In the genomic region with DNA sequence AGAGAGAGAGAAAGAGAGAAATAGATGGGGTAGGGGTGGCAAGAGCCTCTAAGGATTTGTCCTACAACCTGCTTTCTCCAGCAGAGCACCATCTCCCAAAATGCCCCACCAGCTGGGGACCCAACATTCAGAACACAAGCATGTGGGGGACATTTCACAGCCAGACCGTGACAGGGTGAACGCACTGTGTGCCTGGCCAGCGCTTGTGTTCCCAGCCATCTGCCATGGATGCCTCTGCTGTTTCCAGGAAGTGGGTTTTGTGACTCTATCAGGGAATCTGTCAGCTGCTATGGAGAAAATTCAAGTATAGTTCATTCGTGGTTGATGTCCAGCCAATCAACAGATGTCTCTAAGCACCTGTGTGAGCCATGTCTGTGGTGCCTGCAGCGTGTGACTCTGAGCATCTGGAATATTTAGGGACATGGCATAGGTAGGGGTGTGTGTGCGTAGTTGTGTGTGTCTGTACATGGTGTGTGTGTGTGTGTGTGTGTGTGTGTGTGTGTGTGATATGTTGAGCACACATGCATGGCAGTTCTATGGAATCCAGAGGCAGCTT, we compare ENCODE assay signal across 24 mouse cellular contexts. TPM values are rescaled to one million over a fixed set of nuclear protein-coding genes. Genes with fewer than 3 reads are reported as not detected.
A peak's percentile ranks its signal among the peaks of the same experiment; 100 is the strongest.
DNase-seq lines count a peak whose midpoint lies in the region; ATAC-seq and TF ChIP-seq lines count a peak whose summit lies in the region.
"Had no signal": no experiment of that assay in that cellular context is flagged by ENCODE, and none has a peak within 500 bp of the region (broad histone marks: within the 10 kb centered on the region; RNA-seq: fewer than 3 reads in every experiment).

No protein-coding gene starts in this region.

- no peaks in the 10 kb centered on the region for H3K4me1 ChIP-seq in forebrain, postnatal 0 days (ENCODE audit: insufficient read depth)
- no peaks in the 10 kb centered on the region for H3K4me1 ChIP-seq in forebrain, embryonic 13.5 days
- no peaks in the 10 kb centered on the region for H3K4me1 ChIP-seq in midbrain, postnatal 0 days (ENCODE audit: insufficient read depth, low read length)
- H3K4me1 ChIP-seq: midbrain, embryonic 12.5 days; neural tube, embryonic 12.5 days had no signal

- peak; percentile 48 for ATAC-seq in forebrain, postnatal 0 days
- ATAC-seq in forebrain, embryonic 13.5 days, result no peak
- no peak for ATAC-seq in midbrain, postnatal 0 days (ENCODE audit: low FRiP score)
- ATAC-seq: forebrain, embryonic 16.5 days; intestine, postnatal 0 days; Patski had no signal

- H3K9ac ChIP-seq in forebrain, postnatal 0 days, result no peak overlapping the region
- H3K9ac ChIP-seq in forebrain, embryonic 13.5 days, result no peak overlapping the region
- H3K9ac ChIP-seq in midbrain, postnatal 0 days (replicated peaks; ENCODE audit: low read length, poor library complexity, severe bottlenecking), result no peak overlapping the region
- H3K9ac ChIP-seq: heart, embryonic 12.5 days; limb, embryonic 15.5 days; liver, embryonic 14.5 days; midbrain, embryonic 12.5 days; neural tube, embryonic 12.5 days had no signal

- TF ChIP-seq CTCF in forebrain, postnatal 0 days (IDR thresholded peaks at IDR 0.05; ENCODE audit: low read depth), result no peak
- TF ChIP-seq CTCF in midbrain, postnatal 0 days (IDR thresholded peaks at IDR 0.05), result no peak

- peak; percentile 22 for DNase-seq in forebrain, postnatal 0 days
- peak; percentile 44 for DNase-seq in layer of hippocampus, adult 11-12 months (ENCODE audit: low spot score)
- DNase-seq in layer of hippocampus, adult 9-10 months (ENCODE audit: low spot score), result no peak
- DNase-seq in Muller cell, postnatal 12 days (ENCODE audit: inconsistent ontology term), result peak; percentile 32
- DNase-seq in layer of hippocampus, postnatal 10 days (ENCODE audit: low spot score in 2 of 2), result peak; percentile 52 to 61
- DNase-seq in midbrain, postnatal 0 days (ENCODE audit: low spot score), result no peak
- DNase-seq: adrenal gland, adult 2 months; cerebellum, adult 18-20 months; gastrocnemius, postnatal 36 days; kidney, postnatal 4 days; left cerebral cortex, postnatal 4 days; lung, postnatal 10 days; right cerebral cortex, postnatal 25 days; thymus, postnatal 25 days had no signal

- H3K4me2 ChIP-seq in forebrain, postnatal 0 days (ENCODE audit: low read depth), result no peak overlapping the region
- no peak overlapping the region for H3K4me2 ChIP-seq in forebrain, embryonic 13.5 days
- no peak overlapping the region for H3K4me2 ChIP-seq in midbrain, postnatal 0 days (ENCODE audit: low read depth, low read length, poor library complexity, severe bottlenecking)
- H3K4me2 ChIP-seq: heart, embryonic 12.5 days; limb, embryonic 15.5 days; midbrain, embryonic 12.5 days; neural tube, embryonic 12.5 days had no signal

- 73% methylated on average over 6 of the region's 6 CpGs for WGBS in forebrain, postnatal 0 days
- WGBS in forebrain, embryonic 13.5 days, result 88% methylated on average over 6 of the region's 6 CpGs
- 84% methylated on average over 6 of the region's 6 CpGs for WGBS in midbrain, postnatal 0 days

- H3K36me3 ChIP-seq in forebrain, postnatal 0 days (ENCODE audit: insufficient read depth), result no peaks in the 10 kb centered on the region
- H3K36me3 ChIP-seq in forebrain, embryonic 13.5 days (ENCODE audit: poor library complexity, severe bottlenecking), result no peaks in the 10 kb centered on the region
- H3K36me3 ChIP-seq in midbrain, postnatal 0 days (ENCODE audit: insufficient read depth, low read length), result no peaks in the 10 kb centered on the region
- H3K36me3 ChIP-seq: heart, embryonic 12.5 days; hindbrain, embryonic 10.5 days; limb, embryonic 15.5 days; midbrain, embryonic 12.5 days; neural tube, embryonic 12.5 days had no signal

- no peaks in the 10 kb centered on the region for H3K9me3 ChIP-seq in forebrain, postnatal 0 days (ENCODE audit: low read length)
- H3K9me3 ChIP-seq in forebrain, embryonic 13.5 days (replicated peaks), result no peaks in the 10 kb centered on the region
- H3K9me3 ChIP-seq in midbrain, postnatal 0 days (ENCODE audit: low read length), result no peaks in the 10 kb centered on the region
- H3K9me3 ChIP-seq: heart, embryonic 12.5 days; hindbrain, embryonic 10.5 days; limb, embryonic 15.5 days; midbrain, embryonic 12.5 days; neural tube, embryonic 12.5 days had no signal

- no peaks in the 10 kb centered on the region for H3K27me3 ChIP-seq in forebrain, postnatal 0 days (ENCODE audit: insufficient read depth, low read length)
- H3K27me3 ChIP-seq in forebrain, embryonic 13.5 days, result no peaks in the 10 kb centered on the region
- H3K27me3 ChIP-seq in midbrain, postnatal 0 days (ENCODE audit: insufficient read depth, low read length), result no peaks in the 10 kb centered on the region
- H3K27me3 ChIP-seq: limb, embryonic 15.5 days; midbrain, embryonic 12.5 days; neural tube, embryonic 12.5 days; Patski had no signal

- H3K27ac ChIP-seq in forebrain, postnatal 0 days (ENCODE audit: low read depth, low read length), result no peak overlapping the region
- H3K27ac ChIP-seq in forebrain, embryonic 13.5 days, result no peak overlapping the region
- no peak overlapping the region for H3K27ac ChIP-seq in midbrain, postnatal 0 days (ENCODE audit: low read depth, low read length)
- H3K27ac ChIP-seq: hindbrain, embryonic 10.5 days; limb, embryonic 15.5 days; liver, embryonic 14.5 days; midbrain, embryonic 12.5 days; neural tube, embryonic 12.5 days had no signal

- H3K4me3 ChIP-seq in forebrain, postnatal 0 days (ENCODE audit: low read depth, low read length), result no peak overlapping the region
- no peak overlapping the region for H3K4me3 ChIP-seq in forebrain, embryonic 13.5 days
- no peak overlapping the region for H3K4me3 ChIP-seq in midbrain, postnatal 0 days (ENCODE audit: low read depth, low read length)
- H3K4me3 ChIP-seq: heart, embryonic 12.5 days; hindbrain, embryonic 10.5 days; limb, embryonic 15.5 days; midbrain, embryonic 12.5 days; neural tube, embryonic 12.5 days had no signal

RNA-seq across cellular contexts. Expression of gene Htra3, which starts 33.6 kb away (rescaled TPM):
- 11.1 and 13.2 TPM in 2 replicates for total RNA-seq in forebrain, postnatal 0 days (2014; rRNA removed)
- polyA plus RNA-seq in forebrain, postnatal 0 days (2015; fragmentation: Nextera tagmentation; extraction: Ambion mirVana), result 16.4 and 16.9 TPM in 2 replicates
- 6.3 and 6.8 TPM in 2 replicates for polyA plus RNA-seq in forebrain, embryonic 13.5 days (2015; fragmentation: Nextera tagmentation; extraction: Ambion mirVana)
- 10 to 100 TPM; 15.4 to 18.2 TPM for total RNA-seq in layer of hippocampus, postnatal 10 days (2021)
- total RNA-seq in midbrain, postnatal 0 days (2014; rRNA removed), result 19.9 and 26.3 TPM in 2 replicates
- 20.9 and 22.0 TPM in 2 replicates for polyA plus RNA-seq in midbrain, postnatal 0 days (2015; fragmentation: Nextera tagmentation; extraction: Ambion mirVana)

Comparison
In these comparisons a context has a peak if more than half of its experiments do, and no peak if none do; other contexts are left out.
1. DNase-seq: peak in forebrain, postnatal 0 days (single experiment), layer of hippocampus, adult 11-12 months (single experiment), Muller cell, postnatal 12 days (single experiment) and layer of hippocampus, postnatal 10 days (2 of 2); none in layer of hippocampus, adult 9-10 months (single experiment) and midbrain, postnatal 0 days (single experiment).